Mouse (Mus musculus) cerebellum, adult 2 months (tissue): ENCODE data around the gene Rcc1l.

ENCODE experiments used
- CTCF ChIP-seq: fragments of 200-500 bp; IDR thresholded peaks from 2 replicates; pipeline ENCODE4 v1.5.1; 2011; ENCODE audit warnings: low read depth, mild to moderate bottlenecking, control low read depth, low read length, moderate library complexity, borderline replicate concordance; ENCODE audit not compliant: insufficient read depth
- POLR2A ChIP-seq: fragments of 200-500 bp; IDR thresholded peaks from 2 replicates; pipeline ENCODE4 v1.6.1; 2011; ENCODE audit warnings: low read length, control low read depth, borderline replicate concordance; ENCODE audit not compliant: insufficient read depth

DNA sequence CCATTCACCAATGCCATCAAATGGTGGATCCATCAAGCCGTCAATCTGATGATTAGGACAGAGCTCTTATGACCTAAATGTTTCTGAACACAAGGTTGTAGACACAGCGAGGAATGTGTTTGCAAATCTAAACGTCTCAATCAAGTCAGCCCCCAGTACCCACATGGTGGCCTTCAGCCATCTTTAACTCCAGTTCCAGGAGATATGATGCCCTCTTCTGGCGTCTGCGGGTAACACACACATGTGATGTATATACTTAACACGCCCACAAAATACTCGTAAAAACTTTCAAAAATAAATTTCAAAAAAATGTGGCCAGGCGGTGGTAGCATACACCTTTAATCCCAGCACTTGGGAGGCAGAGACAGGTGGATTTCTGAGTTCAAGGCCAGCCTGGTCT lies 31.6 kb downstream of the Rcc1l start:
- TF ChIP-seq CTCF = no peak
- no peak for TF ChIP-seq POLR2A
